Mouse (Mus musculus) olfactory bulb, adult 2 months (tissue): ENCODE results near the gene Lclat1.

Source experiments
- CTCF ChIP-seq: fragments of 200-500 bp; IDR thresholded peaks from 2 replicates; pipeline ENCODE4 v1.5.1; 2012; ENCODE audit warnings: low read depth, mild to moderate bottlenecking, low read length, moderate library complexity; ENCODE audit not compliant: insufficient read depth
- POLR2A ChIP-seq: fragments of 200-500 bp; IDR thresholded peaks from 2 replicates; pipeline ENCODE4 v1.6.1; 2012; ENCODE audit warnings: mild to moderate bottlenecking, low read depth, low read length, moderate library complexity; ENCODE audit not compliant: insufficient read depth

DNA sequence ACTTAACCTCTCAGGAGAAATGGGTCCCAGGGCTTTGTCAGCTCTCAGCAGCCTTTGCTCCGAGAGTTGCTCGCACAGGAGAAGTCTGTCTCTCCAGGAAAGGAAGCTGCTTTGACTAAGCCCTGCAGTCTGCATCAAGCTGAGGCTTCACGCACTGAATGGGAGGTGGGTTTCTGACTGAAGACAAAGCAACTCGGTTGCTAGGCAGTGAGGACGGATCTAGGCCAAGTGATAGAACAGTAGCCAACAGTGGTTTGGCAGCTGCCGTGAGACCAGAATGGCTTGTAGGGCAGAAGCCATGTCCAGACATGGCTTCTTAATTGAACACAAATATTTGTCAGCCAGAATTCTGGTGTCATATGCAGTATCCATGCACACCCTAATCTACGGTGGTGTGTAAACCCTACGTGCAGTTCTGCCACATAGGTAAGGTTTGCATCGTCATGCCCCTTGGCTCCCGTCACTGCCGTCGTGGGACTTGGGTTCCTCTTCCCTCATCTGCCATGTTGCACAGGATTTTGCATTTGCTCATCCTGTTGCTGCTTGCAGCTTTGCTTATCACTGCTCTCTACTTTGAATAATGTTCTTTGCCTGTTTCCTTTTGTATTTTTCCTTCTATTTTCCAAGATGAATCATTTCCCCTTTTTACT is 122.7 kb downstream of the Lclat1 start:
- TF ChIP-seq POLR2A (no peak), CTCF (no peak)
